Mouse (Mus musculus) thymus, postnatal 4 days (tissue): Measurements from ENCODE around the gene Yaf2.
"Not testable (repeated sequence)": the region's sequence is repeated elsewhere in the genome, so short reads cannot be mapped to it uniquely, and the experiment has no call there.

Source experiments
- DNase-seq: peaks from one replicate; pipeline ENCODE4 v3.0.0; 2021

Gene Yaf2

DNA sequence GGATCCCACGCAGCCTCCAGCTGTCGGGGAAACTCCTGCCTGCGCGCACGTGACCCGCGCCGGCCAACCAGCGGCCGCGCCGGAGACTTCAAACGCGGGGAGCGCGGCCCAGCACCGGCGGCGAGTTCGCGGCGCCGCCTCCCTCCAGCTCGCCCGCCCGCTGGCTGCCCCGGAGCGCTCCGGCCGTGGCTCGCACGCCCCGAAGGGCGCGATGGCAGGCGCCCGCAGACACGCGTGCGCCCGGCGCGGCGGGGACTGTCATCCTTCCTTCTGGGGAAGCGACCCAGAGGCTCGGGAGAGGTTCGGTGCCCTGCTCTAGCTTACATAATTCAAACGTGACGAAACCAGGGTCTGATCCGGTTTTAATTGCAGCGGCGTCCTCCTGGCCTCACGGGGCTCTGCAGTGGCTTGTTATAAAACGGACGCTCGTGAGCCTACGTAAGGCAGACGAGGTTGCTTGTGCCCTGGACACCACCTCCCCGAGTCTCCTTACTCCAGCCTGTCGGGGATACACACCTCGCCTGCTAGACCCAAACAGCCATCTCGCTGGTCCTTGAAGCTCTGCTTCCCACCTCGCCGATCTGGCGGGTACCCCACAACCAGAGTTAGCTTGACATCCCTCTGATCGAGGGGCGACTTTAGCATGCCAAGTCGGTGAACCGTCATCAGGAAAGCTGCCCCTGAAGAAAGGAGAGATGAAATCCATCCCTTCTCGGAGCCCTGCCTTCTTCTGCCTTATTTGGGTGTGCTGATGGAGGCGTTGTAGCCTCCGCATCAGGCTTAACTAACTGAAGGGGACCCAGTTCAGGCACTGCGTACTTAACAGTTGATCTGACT, at the start of gene Yaf2:
Yaf2 (minus strand) TSS at position 11 of the 837 bp plus-strand sequence.
- DNase-seq = peak; percentile 90

GRCm38 (mm10) chr15:93381337-93381736, 44.6 kb upstream of the Yaf2 start:
- no peak for DNase-seq

DNA sequence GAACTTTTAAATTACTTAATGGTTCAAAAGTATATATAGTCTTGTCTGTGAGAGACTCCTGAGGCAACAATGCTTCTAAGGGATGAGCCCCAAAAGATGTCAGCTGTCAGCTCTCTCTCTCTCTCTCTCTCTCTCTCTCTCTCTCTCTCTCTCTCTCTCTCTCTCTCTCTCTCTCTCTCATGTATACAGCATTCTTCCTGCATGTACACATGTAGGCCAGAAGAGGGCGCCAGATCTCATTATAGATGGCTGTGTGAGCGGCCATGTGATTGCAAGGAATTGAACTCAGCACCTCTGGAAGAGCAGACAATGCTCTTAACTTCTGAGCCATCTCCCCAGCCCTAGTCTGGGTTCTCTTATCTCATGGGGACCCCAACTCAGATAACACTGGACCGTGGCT, 42.4 kb upstream of the Yaf2 start:
- DNase-seq = peak; percentile 46

DNA sequence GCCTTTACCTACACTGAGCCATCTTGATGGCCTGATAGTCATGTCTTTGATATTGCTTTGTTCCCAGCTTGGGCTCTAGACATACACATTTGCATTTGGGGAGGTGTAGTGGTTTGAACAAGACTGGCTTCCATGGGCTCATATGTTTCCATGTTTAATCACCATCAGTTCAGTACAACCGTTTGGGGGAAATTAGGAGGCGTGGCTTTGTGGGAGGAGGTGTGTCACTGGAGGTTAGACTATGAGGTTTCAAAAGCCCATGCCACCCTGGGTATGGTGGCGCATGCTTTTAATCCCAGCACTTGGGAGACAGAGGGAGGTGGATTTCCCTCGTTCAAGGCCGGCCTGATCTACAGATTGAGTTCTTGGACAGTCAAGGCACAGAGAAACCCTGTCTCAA, 39.0 kb upstream of the Yaf2 start:
- DNase-seq = no peak

GRCm38 (mm10) chr15:93372525-93373119, 35.9 kb upstream of the Yaf2 start:
- DNase-seq = not testable (repeated sequence)

- DNase-seq = peak; percentile 16
Measured at GRCm38 (mm10) chr15:93371838-93372237, 35.1 kb upstream of the Yaf2 start.

DNA sequence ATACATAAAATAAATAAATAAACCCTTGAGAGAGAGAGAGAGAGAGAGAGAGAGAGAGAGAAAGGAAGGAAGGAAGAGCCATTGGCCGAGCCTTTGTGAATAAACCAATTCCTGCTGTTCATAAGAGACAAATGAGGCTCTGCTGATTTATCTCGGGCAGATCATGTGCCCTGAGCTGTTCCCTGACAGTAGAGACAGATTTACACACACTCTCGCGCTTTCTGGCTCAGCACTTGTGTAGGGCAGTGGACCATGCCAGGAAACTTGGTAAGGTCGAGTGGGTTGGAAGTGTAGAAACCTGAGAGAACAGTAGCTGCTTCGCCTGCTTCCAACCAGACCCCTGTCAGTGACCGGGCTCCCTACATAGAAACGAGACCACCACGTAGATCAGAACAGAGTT, 31.8 kb upstream of the Yaf2 start:
- DNase-seq = no peak

GRCm38 (mm10) chr15:93365561-93365960, 28.8 kb upstream of the Yaf2 start:
- DNase-seq = no peak

GRCm38 (mm10) chr15:93358346-93359095, 21.8 kb upstream of the Yaf2 start:
- no peak for DNase-seq

GRCm38 (mm10) chr15:93340630-93341379, 4.1 kb upstream of the Yaf2 start:
- no peak for DNase-seq

GRCm38 (mm10) chr15:93336658-93336924, 144 bp downstream of the Yaf2 start:
- DNase-seq = no peak

GRCm38 (mm10) chr15:93335821-93336657, 696 bp downstream of the Yaf2 start:
- peak; percentile 64 for DNase-seq

- DNase-seq = no peak
Measured at GRCm38 (mm10) chr15:93331256-93331655, 5.5 kb downstream of the Yaf2 start.

- DNase-seq = no peak
Measured at GRCm38 (mm10) chr15:93327235-93327634, 9.5 kb downstream of the Yaf2 start.

- no peak for DNase-seq
Measured at GRCm38 (mm10) chr15:93326651-93327050, 10.1 kb downstream of the Yaf2 start.

DNA sequence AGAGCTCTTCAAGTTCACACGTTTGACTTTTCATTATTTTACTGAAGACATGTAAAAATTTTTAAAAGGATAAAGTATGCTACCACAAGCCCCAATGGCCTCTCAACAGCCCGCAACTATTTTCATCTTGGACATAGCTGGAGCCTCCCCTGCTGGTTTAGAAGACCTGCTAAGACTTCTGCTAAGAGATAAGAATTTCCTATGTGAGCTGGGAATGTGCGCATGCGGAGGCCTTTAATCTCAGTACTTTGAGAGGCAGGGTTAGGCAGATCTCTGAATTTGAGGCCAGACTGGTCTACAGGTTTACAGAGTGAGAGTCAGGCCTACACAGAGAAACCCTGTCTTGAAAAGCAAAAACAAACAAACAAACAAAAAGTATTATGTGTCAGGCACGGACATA, 11.4 kb downstream of the Yaf2 start:
- DNase-seq = no peak

DNA sequence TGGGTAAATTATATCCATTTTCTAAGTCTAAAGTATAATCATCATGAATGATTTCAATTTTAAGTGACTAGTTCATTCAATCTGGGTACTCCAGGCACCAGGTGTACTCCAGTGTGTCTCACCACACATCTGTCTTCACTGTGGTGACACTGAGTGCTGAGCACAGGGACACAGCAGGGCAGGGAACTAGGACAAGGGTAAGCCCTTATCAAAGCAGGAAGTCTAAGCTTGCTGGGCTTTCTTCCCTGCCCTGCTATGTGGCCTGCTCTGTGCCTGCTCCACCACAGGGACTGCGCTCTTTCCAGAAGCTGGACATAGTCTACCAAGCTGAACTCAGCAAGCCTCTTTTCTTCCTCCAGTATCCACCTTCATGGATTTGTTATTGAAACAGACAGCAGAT, 18.0 kb downstream of the Yaf2 start:
- DNase-seq = no peak

GRCm38 (mm10) chr15:93310304-93310703, 26.4 kb downstream of the Yaf2 start:
- DNase-seq = not testable (repeated sequence)

GRCm38 (mm10) chr15:93298197-93298596, 38.5 kb downstream of the Yaf2 start:
- no peak for DNase-seq

DNA sequence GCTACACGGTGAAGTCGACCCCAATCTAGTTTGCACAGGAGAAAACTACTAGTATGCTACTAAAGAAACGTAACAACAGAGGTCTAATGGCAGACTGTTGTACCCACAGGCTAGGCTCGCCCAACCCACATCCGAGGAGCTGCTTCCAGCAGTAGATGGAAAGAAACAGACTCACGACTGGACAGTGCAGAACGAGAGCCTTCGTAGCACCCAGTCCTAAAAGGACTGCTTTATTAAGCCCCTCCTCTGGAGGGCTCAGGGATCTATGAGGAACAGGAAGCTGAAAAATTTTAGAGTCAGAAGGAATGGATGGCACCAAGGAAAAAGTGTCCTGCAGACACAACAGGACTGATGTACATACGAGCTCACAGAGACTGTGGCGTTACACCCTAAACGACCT, 42.3 kb downstream of the Yaf2 start:
- DNase-seq = no peak

DNA sequence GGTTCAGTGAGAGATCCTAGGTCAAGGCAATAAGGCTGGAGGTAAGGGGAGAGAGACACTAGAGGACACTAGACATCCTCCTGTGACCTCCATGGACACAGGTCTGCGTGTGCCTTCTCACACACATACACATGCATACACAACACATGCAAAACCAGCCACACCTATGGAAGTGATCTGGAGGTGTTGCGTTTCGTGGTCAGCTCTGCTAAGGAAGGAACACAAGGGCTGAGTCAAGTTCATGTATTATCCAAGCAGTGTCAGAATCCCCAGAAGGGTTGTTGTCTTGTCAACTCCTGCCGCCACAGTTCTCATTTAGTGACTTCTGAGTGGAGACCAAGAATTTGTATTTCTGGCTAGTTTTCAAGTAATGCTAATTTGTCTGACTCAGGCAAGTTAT, 48.4 kb downstream of the Yaf2 start:
- DNase-seq = no peak

GRCm38 (mm10) chr15:93287628-93288027, 49.1 kb downstream of the Yaf2 start:
- DNase-seq = no peak
